Mouse (Mus musculus): Measurements from ENCODE around the gene Ccdc92b.

Ccdc92b gene

DNA sequence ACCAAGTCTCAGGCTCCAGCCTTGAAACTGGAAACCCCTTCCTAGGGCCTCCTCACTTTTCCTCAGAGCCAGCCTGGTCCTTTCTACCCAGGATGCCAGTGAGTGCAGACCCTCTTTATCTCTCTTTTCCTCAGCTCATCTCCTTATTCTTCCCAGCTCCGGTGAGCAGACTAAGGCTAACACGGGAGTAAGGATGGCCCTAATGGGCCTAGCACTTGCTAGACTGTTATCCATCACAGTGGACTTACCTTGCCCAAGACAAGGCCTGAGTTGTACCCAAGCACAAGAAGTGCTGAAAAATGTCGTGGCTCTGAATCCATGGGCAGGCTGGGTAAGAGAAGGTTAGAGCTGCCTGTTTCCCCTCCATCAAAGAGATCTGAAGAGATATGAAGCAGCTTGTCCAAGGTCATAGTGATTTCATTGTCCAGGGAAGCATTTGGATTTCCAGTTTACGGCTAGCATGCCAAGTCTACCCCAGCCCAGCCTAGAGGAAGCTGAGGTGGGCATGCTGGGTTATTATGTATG is 31.2 kb downstream of the Ccdc92b start:
- DNase-seq (ENCODE audit: extremely low read depth, low read depth, low spot score): no peak

DNA sequence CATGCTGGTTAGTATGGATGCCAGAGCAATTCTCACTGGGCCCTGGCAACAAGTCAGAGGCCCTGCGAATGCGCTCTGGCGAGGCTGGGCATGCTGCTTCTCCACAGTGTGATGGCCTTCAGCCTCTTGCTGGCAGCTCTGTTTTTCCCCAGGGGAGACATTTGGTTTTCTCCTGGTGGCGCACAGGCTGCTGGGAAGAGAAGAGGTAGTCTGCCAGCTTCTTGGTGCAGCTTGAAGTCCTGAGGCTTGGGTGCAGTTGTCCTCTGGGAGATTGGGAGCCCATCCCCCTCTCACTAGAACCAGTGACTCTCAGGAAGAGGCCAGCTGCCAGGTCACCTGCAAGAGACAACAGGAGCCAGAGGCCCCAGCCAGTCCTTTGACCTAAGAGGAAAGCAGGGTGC is 33.4 kb downstream of the Ccdc92b start:
- no peak for DNase-seq (ENCODE audit: extremely low read depth, low read depth, low spot score)

DNA sequence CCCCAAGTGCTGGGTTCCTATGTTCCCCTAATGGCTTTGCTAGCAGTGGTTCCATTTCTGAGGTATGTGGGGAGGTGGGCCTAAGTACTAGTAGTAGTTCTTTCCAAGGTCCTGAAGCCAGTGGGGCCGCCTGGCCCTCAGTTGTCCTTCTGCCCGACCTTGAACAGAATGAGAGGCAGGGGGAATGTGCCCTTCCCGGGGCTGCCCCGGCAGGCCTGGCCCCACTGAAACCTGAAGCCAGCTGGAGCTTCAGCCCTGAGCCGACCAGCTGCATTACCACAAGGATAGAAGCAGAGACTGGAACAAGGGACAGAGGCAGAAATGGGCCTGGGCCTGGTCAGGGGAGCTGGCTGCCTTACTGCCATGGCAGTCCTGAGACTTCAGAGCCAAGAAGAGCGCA is 34.0 kb downstream of the Ccdc92b start:
- no peak for DNase-seq (ENCODE audit: extremely low read depth, low read depth, low spot score)

DNA sequence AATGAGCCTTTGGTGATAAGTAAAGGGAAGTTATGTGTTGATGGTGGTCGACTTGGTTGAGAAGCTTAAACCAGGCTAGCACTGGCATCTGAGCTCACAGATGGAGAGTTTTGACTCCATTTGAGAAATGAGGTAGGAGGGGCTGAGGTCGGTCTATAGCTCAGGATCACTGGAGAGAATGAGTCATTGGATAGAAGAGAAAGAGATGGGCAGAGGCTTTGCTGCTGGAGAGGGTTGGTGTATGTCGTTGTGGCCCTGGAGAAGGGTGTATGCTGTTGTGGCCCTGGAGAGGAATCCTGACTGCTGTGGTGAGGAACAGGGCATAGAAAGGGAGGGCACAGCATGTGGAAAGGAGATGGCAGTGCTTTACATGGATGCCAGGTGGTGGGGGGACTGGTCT is 36.5 kb downstream of the Ccdc92b start:
- DNase-seq (ENCODE audit: extremely low read depth, low read depth, low spot score): no peak

DNA sequence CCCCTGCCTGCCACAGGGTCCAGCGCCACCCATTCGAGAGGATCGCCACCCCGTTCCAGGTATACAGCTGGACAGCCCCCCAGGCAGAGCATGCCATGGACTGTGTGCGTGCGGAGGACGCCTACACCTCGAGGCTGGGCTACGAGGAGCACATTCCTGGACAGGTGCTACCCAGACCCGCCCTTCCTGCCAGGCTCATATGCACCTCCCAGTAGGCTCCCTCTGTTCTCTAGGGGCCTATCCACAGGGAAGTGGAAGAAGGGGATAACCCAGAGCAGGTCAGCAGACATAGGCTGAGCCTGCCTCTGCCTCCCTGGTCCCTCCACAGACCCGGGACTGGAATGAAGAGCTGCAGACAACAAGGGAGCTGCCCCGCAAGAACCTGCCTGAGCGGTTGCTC is 40.9 kb downstream of the Ccdc92b start:
- no peak for DNase-seq (ENCODE audit: extremely low read depth, low read depth, low spot score)

DNA sequence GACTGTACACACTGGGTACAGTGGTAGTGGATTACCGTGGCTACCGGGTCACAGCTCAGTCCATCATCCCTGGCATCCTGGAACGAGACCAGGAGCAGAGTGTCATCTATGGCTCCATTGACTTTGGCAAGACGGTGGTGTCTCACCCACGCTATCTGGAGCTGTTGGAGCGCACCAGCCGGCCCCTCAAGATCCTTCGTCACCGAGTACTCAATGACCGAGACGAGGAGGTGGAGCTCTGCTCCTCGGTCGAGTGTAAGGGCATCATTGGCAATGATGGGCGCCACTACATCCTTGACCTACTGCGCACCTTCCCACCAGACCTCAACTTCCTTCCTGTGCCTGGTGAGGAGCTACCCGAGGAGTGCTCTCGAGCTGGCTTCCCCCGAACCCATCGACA is 42.2 kb downstream of the Ccdc92b start:
- no peak for DNase-seq (ENCODE audit: extremely low read depth, low read depth, low spot score)

DNA sequence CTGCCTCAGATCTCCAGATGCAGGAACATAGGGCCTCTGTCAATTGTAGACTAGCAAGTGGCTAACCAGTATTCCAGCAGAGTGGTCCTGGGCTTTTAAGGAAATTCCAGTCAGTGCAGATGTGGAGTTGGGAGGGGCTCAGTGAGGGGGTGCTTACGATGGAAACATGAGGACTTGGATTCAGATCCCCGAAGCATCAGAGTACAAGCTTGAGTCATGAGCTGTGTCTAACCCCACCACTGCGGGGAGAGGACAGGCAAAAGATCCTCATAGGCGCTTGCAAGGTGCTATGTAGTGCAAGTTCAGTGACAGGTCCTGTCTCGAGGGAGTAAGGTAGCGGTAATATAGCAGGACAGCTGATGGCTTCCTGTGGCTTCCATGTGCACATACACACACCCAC is 42.8 kb downstream of the Ccdc92b start:
- DNase-seq (ENCODE audit: extremely low read depth, low read depth, low spot score): no peak

DNA sequence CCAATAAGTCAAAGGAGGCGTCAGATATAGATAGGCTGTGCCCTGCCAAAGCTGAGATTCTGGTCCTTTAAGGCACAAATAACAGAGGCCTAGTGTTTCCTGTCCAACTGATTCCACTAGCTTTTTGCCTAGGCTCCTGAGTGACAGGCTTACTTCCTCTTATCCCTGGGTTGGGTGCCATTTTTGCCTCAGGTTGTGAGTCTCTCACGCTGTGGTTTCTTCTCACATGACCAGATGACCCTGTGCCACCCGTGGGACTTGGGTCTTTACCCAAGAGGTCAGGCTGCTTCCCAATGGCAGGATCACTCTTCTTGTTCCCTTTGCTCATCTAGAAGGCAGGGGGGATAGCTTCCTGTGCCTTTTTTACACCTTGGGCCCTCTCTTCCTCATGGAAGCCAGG is 44.9 kb downstream of the Ccdc92b start:
- no peak for DNase-seq (ENCODE audit: extremely low read depth, low read depth, low spot score)

DNA sequence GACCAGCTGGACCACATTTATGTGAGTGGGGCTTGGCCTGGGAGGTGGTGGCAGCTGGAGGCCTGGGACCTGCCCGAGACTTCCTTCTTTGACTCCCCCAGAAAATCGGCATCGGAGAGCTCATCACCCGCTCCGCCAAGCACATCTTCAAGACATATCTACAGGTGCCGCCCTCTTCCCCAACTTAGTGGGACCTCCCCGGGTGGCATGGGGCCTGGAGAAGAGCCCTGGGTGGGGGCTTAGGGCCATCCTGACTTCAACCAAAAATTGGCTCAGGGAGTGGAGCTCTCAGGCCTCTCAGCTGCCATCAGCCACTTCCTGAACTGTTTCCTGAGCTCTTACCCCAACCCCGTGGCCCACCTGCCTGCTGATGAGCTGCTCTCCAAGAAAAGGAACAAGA is 45.5 kb downstream of the Ccdc92b start:
- DNase-seq (ENCODE audit: extremely low read depth, low read depth, low spot score): no peak

DNA sequence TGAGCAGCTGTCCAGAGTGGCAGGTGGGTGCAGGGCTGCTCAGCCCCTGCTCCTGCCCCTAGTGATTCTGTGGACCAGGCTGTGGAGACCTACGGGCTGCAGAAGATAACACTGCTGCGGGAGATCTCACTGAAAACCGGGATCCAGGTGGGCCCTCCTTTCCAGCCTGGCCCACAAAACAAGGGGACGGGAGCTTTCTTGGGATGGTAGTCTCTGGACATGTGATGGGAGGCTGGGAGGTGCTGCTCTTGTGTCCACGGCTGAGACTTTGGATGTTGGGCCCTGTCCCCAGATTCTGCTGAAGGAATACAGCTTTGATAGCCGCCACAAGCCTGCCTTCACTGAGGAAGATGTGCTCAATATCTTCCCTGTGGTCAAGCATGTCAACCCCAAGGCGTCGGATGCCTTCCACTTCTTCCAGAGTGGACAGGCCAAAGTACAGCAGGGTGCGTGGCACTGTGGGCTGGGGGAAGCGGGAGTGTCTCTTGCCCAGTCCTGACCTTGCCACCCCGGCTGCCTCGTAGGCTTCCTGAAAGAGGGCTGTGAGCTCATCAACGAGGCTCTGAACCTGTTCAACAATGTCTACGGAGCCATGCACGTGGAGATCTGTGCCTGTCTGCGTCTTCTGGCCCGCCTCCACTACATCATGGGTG is 46.4 kb downstream of the Ccdc92b start:
- no peak for DNase-seq (ENCODE audit: extremely low read depth, low read depth, low spot score)

DNA sequence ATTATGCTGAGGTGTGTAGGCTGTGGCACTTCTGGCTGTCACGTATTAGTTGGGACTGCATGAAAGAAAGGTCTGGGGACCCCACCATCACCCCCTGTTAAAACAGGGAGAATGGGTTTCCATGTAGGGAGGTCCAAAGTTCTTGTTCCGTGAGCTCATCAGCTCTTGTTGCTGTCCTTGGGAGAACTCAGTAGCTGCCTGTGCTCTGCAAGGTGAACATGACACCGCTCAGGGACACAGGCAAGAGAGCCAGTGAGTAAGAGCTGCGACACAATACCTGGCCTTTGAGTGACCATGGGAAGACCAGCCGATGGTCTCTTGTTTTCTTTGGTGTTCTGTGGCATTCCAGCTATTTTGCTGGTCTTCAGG is 46.9 kb downstream of the Ccdc92b start:
- DNase-seq (ENCODE audit: extremely low read depth, low read depth, low spot score): no peak

DNA sequence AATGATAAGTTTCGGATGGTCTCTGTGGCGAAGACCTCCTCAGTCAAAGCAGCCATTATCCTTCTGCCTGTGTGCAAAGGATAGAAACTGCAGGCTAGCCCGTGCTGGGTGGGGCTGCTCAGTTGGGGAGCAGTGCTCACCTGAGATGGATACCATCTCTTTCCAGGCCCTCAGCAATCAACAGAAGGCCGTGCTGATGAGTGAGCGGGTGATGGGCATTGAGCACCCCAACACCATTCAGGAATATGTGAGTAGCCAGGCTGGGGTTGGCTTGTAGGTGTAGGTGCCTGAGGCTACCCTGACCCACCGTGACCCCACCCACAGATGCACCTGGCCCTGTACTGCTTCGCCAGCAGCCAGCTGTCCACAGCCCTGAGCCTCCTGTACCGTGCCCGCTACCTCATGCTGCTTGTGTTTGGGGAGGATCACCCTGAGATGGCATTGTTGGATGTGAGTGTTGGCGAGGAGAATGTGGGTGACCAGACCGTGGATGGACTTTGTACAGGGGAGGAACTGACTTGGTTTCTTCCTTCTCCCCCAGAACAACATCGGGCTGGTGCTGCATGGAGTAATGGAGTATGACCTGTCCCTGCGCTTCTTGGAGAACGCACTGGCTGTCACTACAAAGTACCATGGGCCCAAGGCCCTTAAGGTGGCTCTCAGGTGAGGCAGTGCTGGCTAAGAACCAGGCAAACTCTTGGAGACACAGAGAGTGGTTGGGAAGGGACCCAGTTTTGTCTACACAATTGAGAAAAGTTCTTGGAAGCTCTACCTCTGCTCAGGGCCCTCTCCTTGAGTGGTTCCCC is 47.6 kb downstream of the Ccdc92b start:
- no peak for DNase-seq (ENCODE audit: extremely low read depth, low read depth, low spot score)

DNA sequence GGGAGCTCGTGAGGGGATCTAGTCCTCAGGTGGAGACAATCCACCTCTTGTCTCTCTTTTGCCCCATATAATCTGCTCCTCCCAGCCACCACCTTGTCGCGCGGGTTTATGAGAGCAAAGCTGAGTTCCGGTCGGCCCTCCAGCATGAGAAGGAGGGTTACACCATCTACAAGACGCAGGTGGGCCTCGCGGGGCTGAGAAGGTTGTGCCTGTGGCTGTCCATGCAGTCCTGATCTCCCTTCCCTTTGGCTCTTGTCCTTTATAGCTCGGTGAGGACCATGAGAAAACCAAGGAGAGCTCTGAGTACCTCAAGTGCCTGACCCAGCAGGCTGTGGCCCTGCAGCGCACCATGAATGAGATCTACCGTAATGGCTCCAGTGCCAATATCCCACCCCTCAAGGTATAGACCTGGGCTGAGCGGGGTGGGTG is 48.2 kb downstream of the Ccdc92b start:
- no peak for DNase-seq (ENCODE audit: extremely low read depth, low read depth, low spot score)

DNA sequence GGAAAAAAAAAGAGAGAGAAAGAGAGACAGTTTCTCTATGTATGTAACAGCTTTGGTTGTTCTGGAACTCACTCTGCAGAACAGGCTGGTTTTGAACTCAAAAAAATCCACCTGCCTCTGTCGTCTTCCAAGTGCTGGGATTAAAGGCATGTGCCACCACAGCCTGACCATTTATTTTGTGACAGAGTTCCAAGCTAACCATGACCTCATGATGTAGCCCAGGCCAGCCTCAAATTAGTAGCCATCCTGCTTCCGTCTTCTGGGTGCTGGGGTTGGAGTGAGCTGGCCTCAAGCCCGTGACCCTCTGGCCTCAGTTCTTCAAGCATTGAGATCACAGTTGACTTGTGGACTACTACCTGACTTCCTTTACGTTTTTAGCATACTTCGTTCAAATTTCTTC is 49.1 kb downstream of the Ccdc92b start:
- DNase-seq (ENCODE audit: extremely low read depth, low read depth, low spot score): no peak

DNA sequence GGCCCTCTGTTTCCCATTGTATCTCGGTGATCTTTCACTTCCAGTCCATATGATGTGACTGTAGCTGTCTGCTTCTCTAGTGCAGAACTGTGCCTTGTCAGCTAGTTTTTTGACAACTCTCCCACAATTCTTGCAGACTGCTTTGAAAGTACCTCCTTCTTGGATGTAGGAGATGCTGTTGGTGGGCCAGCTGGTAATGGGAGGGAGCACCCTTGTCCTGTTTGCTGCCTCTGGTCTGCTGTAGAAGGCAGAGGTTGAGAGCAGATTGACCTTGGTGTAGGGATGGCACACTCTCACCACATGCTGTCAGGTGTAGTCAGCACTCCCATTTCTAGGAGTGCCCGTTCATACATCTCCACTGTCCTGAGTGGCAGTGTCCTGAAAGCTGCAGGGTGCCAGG is 49.6 kb downstream of the Ccdc92b start:
- DNase-seq (ENCODE audit: extremely low read depth, low read depth, low spot score): no peak

DNA sequence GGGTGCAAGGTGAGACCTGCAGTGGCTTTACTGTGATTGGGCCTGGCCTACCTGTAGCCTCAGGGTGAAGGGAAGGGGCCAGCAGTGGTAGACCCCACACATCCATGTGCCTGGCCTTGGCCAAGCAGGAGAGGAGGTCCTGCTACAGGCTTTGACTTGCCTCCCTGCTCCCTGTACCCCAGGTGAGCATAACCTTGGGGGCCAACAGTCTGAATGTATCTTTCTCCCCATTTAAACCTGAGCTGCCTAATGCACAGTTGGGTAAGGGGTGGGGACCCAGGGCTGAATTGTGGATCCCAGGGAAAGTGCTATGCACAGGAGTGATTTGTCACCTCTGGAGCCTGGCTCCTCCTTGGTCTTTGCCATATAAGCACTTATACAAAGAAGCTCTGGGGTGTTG is 50.7 kb downstream of the Ccdc92b start:
- no peak for DNase-seq (ENCODE audit: extremely low read depth, low read depth, low spot score)

DNA sequence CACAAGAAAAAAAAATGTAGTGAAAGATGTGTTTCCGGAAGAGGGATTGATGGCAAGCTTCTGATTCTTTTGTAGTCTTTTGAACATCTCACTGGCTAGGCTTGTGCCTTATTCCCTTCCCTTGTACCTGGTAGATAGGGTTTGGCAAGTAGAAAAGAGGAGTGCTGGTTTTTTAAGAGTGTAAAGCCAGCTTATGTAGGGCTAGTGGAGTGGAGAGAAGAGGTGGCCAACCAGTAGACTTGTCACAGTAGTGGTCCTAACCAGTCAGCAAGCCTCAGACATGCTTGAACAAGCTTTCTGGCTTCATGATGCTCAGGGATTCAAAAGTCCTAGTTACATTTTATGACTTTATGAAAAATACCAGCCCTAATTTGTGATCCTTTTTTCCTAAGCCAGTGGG is 51.6 kb downstream of the Ccdc92b start:
- no peak for DNase-seq (ENCODE audit: extremely low read depth, low read depth, low spot score)

DNA sequence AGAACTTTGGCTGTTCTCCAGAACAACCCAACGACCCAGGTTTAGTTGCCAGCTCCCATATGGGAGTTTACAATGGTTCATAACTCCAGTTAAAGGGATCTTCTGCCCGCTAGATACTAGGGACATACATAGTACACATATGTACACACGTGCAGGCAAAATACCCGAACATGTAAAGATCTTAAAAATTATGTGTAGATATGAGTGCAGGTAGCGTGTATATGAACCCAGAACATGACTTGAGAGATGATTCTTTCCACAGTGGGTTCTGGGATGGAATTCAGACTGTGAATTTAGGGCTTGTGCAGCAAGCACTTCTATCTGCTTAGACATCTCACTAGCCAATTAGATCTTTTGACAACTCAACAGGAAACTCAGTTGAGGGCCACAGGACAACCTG is 52.4 kb downstream of the Ccdc92b start:
- DNase-seq (ENCODE audit: extremely low read depth, low read depth, low spot score): no peak

DNA sequence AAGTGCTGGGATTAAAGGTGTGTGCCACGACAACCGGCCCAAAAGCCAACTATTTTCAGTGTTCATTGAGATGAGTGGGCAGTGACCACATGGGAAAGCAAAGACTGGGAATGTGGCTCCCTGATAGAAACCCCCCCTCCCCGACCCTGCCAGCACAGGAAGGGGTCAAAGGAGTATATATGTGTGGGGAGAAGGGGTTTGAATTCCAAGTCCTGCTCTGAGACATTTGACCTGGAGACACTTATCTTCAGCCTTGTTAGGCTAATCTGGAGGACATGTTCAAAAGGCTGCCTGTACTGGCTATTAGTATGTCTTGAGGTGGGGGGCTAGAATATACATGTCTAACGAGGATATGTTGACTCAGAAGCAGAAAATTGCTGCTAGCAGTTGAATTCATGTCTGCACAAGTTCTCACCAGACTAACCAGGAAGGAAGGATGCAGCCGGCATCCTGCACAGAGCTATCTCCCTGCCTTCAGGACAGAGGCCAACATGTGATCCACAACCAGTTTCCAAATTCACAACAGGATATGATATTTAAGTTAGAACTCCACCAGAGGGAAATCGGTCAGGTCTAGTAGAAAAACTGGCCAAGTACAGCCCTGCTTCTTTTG is 53.6 kb downstream of the Ccdc92b start:
- DNase-seq (ENCODE audit: extremely low read depth, low read depth, low spot score): no peak

DNA sequence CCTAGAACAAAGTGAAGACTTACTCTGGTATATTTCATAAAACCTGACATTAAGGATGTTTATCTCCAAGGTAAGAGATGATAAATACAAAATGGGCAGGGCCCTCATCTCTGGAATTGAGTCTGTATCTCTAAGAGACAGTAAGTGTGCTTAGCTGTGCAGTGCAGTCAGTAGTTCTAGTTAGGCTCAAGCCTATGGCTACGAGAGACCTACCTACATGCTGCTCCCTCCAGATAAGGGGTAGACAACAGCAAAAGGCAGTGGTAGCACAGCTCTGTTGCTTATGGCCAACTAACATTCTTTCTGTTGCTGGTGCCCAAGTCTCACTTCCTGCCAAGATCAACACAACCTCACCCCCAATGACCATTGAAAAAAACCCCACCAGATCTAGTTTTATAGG is 54.2 kb downstream of the Ccdc92b start:
- DNase-seq (ENCODE audit: extremely low read depth, low read depth, low spot score): no peak

DNA sequence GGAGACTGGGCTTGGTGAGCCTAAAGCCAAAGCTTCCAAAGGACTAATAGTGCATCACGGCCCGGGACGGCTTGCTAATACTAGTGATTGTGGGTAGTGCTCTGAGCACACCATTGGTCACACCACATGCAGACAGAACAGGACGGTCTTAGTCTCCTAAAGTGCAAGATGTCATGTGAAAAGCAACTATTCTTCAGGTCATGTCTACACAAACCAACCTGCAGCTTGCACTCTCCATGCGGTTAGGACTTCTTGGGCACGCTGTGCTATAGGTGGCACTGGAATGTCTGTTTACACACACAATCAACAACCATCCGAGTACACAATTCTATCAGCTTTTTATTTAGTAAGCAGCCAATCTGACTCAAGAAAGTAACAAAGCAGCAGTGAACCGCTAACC is 55.3 kb downstream of the Ccdc92b start:
- no peak for DNase-seq (ENCODE audit: extremely low read depth, low read depth, low spot score)

DNA sequence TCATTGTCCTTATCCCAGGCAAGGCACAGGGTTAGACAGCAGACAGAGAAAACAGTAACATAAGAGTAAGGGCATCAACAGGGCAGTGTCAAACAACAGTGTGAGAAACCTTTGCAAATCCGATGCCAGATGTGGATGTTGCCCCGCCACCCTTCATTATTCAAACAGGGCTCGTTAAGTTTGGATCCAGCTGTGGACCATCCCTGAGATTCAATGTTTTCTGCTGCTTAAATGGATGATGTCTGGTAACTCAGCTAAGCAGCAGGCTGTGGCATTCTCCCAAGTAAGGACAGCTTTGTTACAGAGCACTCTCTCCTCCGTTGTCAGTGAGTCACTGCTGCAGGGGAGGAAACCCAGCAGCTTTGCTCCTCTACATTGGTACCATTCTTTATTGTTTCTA is 55.8 kb downstream of the Ccdc92b start:
- no peak for DNase-seq (ENCODE audit: extremely low read depth, low read depth, low spot score)

Data from fat pad, adult 2 months (tissue).